Mouse (Mus musculus) heart, postnatal 14 days (tissue): ENCODE results near the gene Ntm. TPM values are rescaled to one million over a fixed set of nuclear protein-coding genes. Genes with fewer than 3 reads are reported as not detected.

Experiments used
- DNase-seq, 2 experiments: peaks; one replicate each; pipeline ENCODE4 v3.0.0; 2021 to 2022
- intact Hi-C: fragments of 180-260 bp; cut with DNase I; formaldehyde crosslinking; loops from one replicate; pipeline ENCODE4 v1.15.1; 2025
- total RNA-seq, 2 experiments: library from RNA; stranded (reverse); gene quantifications; 2 replicates each; pipeline ENCODE4 v1.2.3; 2021

Gene Ntm
- total RNA-seq, 2 experiments from 2014 or later, result 3.3 to 3.5 TPM

- intact Hi-C loops, result no loop called here
- no peak for DNase-seq
These were observed 199.6 kb downstream of the Ntm start for GRCm38 (mm10) chr9:29763338-29763737.

- DNase-seq, result no peak
- intact Hi-C loops, result no loop called here
These were observed 200.9 kb downstream of the Ntm start for GRCm38 (mm10) chr9:29761952-29762586.

- intact Hi-C loops, result no loop called here
- DNase-seq, result no peak
These were observed 201.4 kb downstream of the Ntm start for GRCm38 (mm10) chr9:29761511-29761910.

- intact Hi-C loops, result no loop called here
- no peak for DNase-seq
These were observed 203.0 kb downstream of the Ntm start for GRCm38 (mm10) chr9:29759940-29760339.

GRCm38 (mm10) chr9:29759060-29759459 lies 203.9 kb downstream of the Ntm start:
- intact Hi-C loops, result no loop called here
- no peak for DNase-seq

GRCm38 (mm10) chr9:29754374-29754773 lies 208.6 kb downstream of the Ntm start:
- intact Hi-C loops, result loop anchor here (5.0 kb wide), 1 partner anchor 508 kb away; no protein-coding TSS in a partner anchor
- DNase-seq, result no peak

- intact Hi-C loops, result loop anchor here (5.0 kb wide), 1 partner anchor 511 kb away; no protein-coding TSS in a partner anchor
- peak in 1 of 2 experiments; percentile 14 for DNase-seq
These were observed 211.5 kb downstream of the Ntm start for GRCm38 (mm10) chr9:29751396-29751795.

- intact Hi-C loops, result loop anchor here (5.0 kb wide), 1 partner anchor 512 kb away; no protein-coding TSS in a partner anchor
- peak; percentile 11 to 23 for DNase-seq
These were observed 212.4 kb downstream of the Ntm start for GRCm38 (mm10) chr9:29750371-29751014.

GRCm38 (mm10) chr9:29748070-29748469 lies 214.9 kb downstream of the Ntm start:
- intact Hi-C loops, result no loop called here
- no peak for DNase-seq

- DNase-seq, result no peak
- intact Hi-C loops, result no loop called here
These were observed 224.0 kb downstream of the Ntm start for GRCm38 (mm10) chr9:29738835-29739526.

GRCm38 (mm10) chr9:29736031-29736430 lies 226.9 kb downstream of the Ntm start:
- intact Hi-C loops, result no loop called here
- no peak for DNase-seq

GRCm38 (mm10) chr9:29732895-29733294 lies 230.0 kb downstream of the Ntm start:
- intact Hi-C loops, result no loop called here
- no peak for DNase-seq

GRCm38 (mm10) chr9:29731672-29732071 lies 231.3 kb downstream of the Ntm start:
- intact Hi-C loops, result no loop called here
- no peak for DNase-seq

- intact Hi-C loops, result no loop called here
- DNase-seq, result peak; percentile 4 to 16
These were observed 235.2 kb downstream of the Ntm start for GRCm38 (mm10) chr9:29727540-29728432.

GRCm38 (mm10) chr9:29721461-29721860 lies 241.5 kb downstream of the Ntm start:
- no peak for DNase-seq
- intact Hi-C loops, result no loop called here

GRCm38 (mm10) chr9:29716795-29717194 lies 246.1 kb downstream of the Ntm start:
- no peak for DNase-seq
- intact Hi-C loops, result no loop called here

GRCm38 (mm10) chr9:29698276-29698675 lies 264.7 kb downstream of the Ntm start:
- intact Hi-C loops, result no loop called here
- DNase-seq, result no peak

- DNase-seq, result no peak
- intact Hi-C loops, result no loop called here
These were observed 268.8 kb downstream of the Ntm start for GRCm38 (mm10) chr9:29694151-29694550.

GRCm38 (mm10) chr9:29691186-29691855 lies 271.6 kb downstream of the Ntm start:
- intact Hi-C loops, result no loop called here
- no peak for DNase-seq

GRCm38 (mm10) chr9:29682224-29682623 lies 280.7 kb downstream of the Ntm start:
- peak; percentile 11 to 24 for DNase-seq
- intact Hi-C loops, result no loop called here
